Mouse (Mus musculus): ENCODE data around the gene Tmem259.

The Tmem259 gene

DNA sequence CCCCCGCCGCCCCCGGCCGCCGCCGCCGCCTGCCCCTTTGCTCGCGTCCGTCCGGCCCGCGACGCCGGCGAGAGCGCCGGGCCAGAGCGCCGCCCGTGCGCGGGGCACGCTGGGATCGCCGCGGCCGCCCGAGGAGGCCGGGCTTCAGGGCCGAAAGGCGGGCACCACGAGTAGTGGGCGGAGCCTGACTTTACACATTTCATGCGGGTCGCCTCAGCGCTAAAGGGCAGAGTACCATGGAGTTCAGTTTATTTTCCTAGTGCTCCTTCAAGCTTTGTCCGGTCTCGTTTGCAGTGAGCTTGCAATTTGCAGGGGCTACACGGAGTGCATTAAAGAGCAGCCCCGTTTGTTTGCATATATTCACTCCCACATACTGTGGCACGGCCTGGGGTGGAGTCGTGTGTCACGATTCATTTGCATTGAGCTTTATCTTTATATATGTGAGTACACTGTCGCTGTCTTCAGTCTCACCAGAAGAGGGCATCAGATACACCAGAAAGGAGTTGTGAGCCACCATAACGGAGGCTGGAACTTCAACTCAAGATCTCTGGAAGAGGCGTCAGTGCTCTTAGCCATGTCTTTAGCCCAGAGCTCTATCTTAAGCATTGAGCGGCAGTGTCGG, at the start of gene Tmem259:
Tmem259 (minus strand) TSS at position 136 of the 622 bp plus-strand sequence.
- DNase-seq (ENCODE audit: low read depth, low spot score): peak; percentile 88

DNA sequence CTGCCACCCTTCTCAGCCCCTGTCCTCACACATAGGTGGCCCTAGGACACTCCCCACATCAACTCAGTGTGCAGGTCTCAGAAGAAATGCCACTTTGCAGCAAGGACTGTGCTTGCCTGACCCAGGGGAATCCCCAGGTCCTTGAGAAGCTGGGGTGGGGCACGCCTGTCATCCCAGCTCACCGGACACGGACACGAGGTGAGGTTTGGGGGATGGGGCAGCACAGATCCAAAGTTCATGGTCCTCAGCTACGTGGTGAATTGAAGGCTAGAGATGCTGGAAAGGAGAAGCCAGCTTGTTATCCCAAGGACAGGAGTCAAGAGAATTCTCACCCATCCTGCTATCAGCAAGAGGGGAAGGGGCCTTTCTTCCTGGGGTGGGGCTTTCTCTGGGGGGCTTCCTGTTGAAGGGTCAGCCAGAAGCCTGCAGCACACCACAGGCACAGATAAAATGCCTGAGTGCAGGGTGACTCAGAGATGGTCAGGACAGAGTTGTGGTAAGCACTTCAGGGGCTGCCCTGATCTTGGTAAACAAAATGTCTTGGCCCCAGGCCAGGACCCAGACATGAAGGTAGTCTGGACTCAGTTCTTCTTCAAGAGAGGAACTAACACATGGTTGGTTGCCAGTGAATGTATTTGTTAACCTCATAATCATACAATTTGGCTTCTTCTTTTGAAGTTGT, 48.8 kb upstream of the Tmem259 start:
- DNase-seq (ENCODE audit: low read depth, low spot score): no peak

DNA sequence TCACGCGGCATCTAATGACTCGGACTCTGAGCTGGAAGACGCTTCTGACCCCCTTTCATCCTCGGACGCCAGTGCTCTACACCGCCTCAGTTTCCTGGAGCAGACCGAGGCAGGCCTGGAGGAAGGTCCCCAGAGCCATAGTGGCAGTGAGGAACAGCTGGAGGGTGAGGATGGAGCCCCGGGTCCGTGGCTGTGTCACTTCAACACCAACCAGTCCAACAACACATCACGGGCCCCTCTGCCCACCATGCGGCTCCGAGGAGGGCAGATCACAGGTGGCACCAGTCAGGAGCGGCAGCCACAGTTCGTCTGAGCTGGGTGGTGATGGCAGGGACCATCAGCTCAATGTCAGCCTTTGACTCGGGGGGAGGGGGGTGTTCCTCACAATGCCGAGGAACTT, 46.6 kb upstream of the Tmem259 start:
- DNase-seq (ENCODE audit: low read depth, low spot score): no peak

DNA sequence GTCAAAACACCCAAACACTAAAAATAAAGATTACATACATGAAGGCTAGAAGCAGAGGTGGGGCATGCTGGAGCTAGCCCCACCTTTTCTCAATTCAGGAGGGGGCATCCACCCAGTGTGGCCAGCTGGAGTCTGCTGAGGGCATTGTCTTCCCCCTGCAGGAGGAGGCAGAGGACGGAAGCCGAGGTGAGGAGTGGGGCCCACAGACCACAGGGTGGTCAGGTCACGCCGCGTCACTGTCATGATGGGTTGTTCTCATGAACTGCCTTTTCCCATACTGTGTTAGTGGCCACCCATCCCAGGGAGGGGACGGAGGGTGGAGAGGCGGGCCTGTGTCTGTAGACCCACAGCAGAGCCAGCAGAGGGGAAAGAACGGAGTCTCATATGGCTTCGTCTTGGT, 46.1 kb upstream of the Tmem259 start:
- DNase-seq (ENCODE audit: low read depth, low spot score): no peak

DNA sequence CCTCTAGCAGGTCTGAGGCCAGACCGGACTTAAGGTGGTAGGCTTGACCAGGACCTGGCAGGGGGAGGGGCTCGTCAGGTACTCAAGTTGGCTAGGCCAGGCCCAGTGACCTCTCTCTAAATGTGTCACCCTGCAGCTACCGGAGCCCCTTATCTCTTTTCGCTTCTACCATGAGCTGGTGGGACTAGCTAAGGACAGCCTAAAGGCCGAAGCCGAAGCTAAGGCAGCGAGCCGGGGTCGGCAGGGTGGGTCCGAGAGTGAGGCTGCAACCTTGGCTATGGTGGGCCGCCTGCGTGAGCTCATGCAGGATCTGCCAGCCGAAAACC, 44.4 kb upstream of the Tmem259 start:
- no peak for DNase-seq (ENCODE audit: low read depth, low spot score)

DNA sequence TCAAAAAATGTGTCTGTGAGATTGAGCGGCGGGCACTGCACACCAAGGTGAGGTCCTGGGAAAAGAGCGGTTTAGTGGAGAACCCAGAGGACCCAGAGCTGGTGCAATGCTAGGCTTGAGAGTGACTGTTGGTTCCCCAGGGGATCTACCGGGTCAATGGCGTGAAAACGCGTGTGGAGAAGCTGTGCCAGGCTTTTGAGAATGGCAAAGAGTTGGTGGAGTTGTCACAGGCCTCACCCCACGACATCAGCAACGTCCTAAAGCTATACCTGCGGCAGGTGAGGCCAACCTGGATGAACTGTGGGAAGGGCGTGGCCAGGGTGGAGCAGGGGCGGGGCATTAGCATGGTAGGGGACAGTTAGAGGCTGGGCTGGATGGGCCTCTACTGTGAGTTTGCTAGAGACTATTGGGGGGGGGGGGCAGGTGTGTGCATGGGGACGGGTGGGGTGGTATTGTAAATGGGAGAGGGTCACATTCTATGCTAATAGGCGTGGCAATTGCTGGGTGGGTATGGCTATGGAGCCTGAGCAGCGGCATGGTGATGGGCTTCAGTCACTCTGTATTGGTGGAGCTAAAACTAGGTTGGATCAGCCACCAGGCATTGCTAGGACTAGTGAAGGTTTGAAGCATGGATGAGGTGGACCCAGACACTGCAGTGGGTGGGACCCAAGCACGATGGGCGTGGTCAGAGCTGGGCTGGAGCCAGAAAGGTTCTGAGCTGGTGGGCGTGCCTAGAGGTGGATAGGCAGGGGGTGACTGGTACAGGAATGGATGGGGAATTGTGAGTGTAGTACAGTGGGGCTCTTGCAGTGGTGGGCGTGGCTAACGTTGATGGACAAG, 43.8 kb upstream of the Tmem259 start:
- DNase-seq (ENCODE audit: low read depth, low spot score): no peak

DNA sequence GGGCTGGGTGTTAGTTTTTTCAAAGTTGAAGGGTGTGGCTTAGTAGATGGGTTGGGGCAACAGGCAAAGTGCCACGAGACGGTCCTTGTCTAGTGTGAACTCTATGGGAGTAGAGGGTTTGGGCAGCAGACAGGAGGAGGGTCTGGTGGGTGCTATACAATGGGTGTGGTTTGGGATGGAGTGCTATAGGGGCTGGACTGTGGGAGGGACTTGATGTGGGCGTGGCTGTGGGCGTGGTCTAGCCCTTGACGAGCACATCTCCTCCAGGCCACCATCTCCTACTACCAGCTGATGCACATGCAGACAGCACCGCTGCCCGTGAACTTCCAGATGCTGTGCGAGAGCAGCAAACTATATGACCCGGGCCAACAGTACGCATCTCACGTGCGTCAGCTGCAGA, 41.8 kb upstream of the Tmem259 start:
- no peak for DNase-seq (ENCODE audit: low read depth, low spot score)

DNA sequence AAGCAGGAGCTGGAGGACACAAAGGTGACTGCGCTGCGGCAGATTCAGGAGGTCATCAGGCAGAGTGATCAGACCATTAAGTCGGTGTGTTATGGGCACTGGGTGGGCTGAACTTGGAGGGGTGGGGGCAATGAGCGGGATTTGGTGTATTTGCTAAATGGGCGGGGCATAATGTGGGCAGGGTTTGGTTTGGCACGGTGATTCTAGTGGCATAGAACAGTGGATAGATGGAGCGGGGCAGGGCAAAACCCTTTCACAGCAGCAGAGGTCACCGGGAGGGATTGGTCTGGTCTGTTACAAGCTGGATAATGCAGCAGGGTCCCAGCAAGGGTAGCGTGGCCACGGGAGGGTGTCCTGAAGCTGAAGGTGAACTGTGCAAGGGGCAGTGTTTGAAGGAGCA, 41.3 kb upstream of the Tmem259 start:
- no peak for DNase-seq (ENCODE audit: low read depth, low spot score)

DNA sequence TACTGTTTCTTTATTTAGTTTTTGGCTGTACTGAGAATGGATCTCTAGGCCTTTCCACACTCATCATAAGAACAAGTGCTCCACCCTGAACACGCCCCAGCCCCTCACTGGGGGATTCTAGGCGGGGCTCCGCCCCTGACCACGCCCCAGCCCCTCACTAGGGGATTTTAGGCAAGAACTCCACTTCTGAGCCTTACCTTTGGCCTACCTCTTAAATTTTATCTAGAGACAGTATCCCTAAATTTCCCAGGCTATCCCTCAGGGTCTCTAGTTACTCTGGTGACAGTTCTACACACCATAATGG, 40.9 kb upstream of the Tmem259 start:
- DNase-seq (ENCODE audit: low read depth, low spot score): no peak

DNA sequence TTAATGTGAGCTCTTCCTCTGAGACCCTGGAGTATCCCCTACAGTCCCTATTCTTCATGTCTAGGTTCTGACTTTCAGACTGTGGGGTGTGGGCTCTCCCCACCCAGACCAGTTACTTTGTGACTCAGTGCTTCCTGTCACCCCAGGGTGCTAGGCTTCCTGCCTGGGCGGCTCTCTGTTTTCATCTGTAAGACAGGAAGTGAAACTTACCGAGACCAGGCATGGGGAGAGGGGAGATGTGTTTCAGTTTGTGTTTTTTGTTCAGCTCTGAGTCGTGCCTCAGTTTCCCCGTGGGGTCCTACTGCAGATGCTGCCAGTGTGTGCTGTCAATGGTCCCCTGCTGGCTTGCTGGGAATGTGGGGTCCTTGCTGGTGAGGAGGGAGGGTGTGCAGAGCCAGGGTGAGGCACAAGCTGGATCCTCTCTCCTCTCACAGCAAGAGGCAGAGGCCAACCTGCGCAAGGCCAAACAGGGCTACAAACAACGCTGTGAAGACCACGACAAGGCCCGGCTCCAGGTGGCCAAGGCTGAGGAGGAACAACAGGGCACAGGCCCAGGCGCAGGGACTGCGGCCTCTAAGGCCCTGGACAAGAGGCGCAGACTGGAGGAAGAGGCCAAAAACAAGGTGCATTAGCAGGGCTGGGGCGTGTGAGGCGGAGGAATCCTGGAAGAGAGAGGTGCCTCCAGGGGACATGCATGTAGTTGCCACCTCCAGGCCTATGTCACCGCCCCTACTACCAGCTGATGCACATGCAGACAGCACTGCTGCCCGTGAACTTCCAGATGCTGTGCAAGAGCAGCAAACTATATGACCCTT, 40.3 kb upstream of the Tmem259 start:
- DNase-seq (ENCODE audit: low read depth, low spot score): no peak

DNA sequence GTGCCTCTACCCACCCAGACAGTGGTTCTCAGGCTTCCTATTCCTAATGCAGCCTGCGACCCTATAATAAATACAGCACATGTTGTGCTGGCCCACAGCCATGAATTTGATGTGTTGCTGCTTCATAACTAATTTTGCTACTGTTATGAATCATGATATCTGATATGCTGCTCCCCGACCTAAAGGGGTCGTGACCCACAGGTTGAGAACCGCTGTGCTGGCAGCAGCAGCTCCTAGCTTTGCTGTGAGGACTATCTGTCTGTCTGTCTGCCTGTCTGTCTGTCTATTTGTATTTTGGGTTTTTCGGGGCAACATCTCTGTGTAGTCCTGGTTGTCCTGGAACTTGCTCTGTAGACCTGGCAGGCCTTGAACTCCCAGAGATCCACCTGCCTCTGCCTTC, 39.6 kb upstream of the Tmem259 start:
- DNase-seq (ENCODE audit: low read depth, low spot score): no peak

DNA sequence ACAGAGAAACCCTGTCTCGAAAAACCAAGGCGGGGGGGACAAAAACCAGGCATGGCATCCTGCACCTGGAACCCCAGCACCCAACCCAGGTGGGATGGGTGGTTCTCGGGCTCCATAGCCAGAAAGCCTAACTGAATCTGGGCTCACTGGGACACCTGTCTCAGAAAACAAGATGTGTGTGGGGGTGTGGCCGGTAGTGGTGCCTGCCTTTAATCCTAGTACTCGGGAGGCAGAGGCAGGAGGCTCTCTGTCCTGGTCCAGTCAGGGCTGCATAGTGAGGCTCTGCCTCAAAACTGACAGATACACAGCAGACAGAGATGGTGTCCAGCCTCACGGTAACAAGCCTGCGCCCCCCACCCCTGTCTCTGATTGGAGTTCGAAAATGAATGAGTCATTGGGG, 38.7 kb upstream of the Tmem259 start:
- DNase-seq (ENCODE audit: low read depth, low spot score): no peak

DNA sequence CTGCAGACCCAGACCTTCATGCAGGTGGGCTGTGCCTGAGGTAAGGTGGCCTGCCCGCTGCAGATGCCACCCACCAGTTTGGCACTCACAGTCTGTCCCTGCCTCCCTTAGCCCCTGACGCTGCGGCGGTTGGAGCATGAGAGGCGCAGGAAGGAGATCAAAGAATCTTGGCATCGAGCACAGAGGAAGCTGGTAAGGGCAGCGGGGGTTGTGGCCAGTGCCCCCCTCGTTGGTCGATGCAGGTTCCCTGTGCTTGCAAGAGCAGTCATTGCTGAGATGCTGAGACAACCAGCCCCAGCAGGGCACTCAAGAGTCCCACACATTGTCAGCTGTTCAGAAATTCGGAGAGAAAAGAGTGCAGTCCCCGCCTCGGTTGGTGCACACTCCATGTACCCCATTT, 38.0 kb upstream of the Tmem259 start:
- DNase-seq (ENCODE audit: low read depth, low spot score): no peak

DNA sequence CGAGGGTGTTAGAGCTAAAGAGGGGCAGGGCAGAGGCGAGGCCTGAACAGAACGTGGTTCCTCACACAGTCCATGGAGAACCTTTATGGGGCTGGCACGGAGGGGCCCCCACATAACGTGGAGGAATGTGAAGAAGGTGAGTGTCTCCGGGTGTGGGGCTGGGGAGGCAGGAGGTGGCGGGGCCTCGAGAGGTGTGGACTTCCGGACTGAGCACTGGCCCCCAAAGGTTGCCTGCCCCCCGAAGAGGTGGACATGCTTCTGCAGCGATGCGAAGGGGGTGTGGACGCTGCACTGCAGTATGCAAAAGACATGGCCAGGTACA, 37.2 kb upstream of the Tmem259 start:
- no peak for DNase-seq (ENCODE audit: low read depth, low spot score)

DNA sequence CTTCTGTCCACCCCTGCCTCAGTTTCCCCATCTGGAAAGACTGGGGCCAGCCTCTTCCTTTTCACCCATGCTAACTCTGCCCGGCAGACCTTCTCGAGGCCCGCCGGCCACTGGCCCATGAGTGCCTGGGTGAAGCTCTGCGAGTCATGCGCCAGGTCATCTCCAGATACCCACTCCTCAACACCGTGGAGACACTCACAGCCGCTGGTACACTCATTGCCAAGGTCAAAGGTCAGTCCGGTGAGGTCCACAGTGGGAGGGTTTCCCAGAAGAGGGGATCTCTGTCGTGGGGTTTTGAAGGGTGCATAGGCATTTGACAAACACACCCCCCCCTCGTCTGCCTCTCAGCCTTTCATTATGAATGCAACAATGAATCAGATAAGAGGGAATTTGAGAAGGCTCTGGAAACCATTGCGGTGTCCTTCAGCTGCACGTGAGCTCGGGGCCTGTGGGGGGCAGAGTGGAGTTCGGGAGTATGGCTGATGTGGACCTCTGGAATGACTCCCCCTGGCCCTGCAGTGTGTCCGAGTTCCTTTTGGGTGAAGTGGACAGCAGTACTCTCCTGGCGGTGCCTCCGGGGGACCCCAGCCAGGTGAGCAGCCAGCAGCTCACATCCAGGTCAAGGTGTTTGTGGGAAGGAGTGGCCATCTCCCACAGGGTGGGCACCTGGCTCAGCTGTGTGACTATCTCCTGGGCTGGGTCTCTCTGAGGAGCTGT, 36.6 kb upstream of the Tmem259 start:
- DNase-seq (ENCODE audit: low read depth, low spot score): no peak

DNA sequence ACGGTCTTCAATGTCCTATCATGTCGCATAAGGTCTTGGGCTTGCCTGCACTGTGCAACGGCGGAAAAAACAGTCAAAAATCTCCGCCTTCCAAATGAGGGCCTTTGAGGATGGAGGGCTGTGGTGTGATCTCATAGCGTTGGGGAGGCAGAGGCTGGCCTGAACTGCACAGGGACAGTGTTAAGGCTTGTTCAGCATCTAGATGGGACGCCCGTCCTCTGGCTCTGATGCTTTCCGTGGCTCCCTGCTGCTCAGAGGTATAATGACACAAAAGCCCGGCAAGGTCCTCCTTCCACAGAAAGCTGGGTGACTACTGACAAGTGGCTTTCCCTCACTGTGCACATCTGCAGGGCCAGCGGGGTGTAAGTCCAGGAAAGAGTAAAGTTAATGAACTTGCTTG, 36.1 kb upstream of the Tmem259 start:
- DNase-seq (ENCODE audit: low read depth, low spot score): no peak

DNA sequence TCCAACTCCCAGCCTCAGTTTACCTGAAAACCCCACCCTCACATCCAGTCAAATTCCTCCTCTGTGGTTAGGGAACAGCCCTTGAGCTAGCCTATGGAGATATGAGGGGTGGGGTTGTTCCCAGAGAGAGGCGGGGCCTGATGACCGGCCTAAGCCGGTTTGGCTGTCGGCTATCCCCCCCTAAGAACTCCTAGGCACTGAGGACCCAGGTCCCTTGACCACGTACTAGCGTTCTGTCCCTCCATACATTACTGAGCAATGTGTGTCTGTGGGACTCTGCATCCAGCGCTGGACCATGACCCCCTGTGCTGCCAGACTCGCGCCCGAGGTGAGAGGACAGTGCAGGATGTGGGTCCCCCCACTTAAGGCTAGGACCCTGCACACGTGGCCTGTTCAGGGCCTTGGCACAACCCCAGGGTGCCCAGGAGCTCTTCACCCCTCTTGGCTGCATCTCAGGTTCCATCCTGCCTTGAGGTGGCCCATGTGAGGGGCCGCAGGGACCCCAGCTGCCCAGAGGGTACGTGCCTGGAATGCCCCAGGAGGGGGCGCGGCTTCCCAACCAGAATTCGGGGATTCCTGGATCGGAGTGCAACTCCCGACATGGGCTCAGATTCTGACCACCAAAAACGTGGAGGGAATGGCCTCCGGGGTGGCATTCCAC, 35.5 kb upstream of the Tmem259 start:
- DNase-seq (ENCODE audit: low read depth, low spot score): peak; percentile 59

DNA sequence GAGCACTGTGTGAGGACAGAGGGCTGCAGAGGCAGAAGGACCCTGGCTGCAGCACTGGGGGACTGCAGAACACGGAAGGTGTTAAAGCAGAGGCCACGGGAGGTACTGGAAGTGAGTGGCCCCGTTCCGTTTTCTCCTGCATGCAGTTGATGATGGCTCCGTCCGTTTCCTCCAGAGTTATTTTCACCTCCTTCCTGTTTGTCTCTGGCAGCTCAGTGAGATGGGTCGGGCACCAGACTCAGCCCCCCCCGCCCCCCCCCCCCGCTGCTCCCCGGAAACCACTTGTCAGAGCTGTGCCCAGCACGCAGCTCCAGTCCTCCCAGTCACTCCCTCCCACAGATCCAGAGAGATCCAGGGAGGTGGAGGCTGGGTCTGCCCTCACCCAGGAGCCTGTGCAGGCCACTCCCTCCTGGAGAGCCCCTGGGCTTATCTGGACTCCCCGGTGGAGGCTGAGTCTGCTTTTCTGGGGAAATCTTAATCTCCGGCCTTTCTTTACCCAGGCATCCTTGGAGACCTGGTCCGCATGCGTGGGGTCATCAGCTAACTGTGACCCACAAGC, 34.7 kb upstream of the Tmem259 start:
- DNase-seq (ENCODE audit: low read depth, low spot score): no peak

DNA sequence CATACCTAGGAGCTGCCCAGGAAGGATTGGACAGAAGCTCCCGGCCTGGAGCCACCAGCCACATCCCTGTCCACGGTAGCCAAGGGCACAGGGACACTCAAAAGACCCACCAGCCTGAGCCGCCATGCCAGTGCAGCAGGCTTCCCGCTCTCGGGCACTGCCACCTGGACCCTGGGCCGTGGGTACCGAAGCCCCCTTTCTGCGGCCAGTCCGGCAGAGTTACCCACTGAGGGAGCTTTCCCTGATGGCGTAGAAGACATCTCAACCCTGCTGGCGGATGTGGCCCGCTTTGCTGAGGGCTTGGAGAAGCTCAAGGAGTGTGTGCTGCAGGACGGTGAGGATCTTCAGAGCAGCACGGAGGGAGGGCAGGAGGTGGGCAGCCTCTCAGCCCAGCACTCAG, 33.6 kb upstream of the Tmem259 start:
- no peak for DNase-seq (ENCODE audit: low read depth, low spot score)

DNA sequence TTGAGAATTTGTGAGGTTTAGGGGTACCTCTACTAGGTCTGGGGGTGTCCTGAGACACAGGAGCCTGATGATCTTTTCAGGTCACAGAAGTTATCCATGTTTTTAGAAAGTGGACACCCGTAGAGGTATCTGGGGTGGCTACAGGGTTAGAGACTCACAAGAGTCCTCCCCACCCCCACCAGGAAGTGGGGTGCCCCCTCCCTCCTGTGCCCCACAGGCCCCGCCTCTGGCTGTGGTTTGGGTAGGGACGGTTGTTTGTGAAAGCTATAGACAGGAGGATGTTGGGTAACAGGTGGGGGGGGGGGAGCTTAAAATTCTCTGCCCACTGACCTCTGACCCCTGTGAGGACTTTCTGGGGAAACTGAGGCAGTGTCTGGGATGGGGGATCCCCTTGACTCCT, 33.2 kb upstream of the Tmem259 start:
- DNase-seq (ENCODE audit: low read depth, low spot score): no peak

DNA sequence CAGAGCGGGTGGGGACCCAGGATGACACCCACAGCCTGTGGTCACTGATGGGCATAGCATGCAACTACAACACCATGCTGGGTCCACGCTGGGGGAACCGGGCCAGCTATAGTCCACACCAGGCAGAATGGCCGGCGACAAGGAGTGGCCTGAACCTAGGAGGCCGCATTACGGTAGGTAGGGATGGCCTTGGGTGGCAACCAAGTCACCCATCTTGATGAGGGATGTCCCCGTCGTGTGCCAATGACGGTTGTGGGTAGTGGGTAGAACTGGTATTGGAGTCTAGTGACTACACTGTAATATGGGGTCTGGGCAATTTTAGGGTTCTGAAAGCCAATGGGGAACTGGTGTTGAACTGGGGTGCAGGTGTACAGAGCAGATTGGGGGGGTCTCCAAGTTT, 32.8 kb upstream of the Tmem259 start:
- DNase-seq (ENCODE audit: low read depth, low spot score): no peak

Measured in forelimb bud, embryonic 11.5 days (tissue).